Mouse (Mus musculus): ENCODE measurements around the gene Mpi. TPM values are rescaled to one million over a fixed set of nuclear protein-coding genes. Genes with fewer than 3 reads are reported as not detected.

Gene Mpi
- polyA plus RNA-seq, 1 experiment, result 102 TPM

DNA sequence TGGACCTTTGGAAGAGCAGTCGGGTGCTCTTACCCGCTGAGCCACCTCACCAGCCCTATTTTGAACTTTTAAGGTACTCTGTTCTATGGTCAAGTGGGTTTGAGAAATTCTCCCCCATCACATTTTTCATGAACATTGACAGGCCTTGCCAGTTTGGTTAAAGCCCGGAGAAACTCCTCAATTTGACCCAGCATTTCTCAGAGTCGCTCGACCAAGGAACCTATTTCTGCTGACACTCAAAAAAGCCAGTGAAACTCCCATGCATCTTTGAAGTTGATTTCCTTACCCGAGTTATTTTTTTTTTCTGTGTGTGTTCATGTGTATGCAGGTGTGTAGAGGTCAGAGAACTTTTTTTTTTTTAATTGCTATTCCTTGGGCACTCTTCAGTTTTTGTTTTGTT lies 12.0 kb upstream of the Mpi start:
- no peak overlapping the region for H3K27ac ChIP-seq (ENCODE audit: insufficient read depth, low read length)

DNA sequence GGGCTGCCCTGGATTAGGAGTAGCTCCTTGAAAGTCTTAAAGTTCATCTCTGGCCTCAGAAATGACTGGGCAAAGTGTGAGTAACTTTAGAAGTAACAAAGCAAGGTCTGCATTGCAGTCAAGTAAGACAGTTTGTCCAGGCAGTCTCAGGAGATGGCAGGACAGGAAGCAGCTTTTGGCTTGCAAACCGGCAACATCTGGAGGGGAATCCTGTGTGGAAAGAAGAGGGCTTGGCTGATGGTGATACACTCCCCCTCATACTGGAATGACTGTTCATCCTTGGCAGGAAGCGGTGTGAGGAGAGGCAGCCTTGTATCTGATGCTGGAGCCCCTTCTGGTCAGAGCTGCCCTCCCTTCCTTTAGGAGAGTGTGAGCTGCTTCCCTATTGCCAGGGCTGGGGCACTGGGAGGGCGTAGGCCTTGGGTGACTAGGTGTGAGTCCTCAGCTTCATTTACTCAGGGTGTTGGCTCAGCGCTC lies 10.4 kb upstream of the Mpi start:
- no peak for TF ChIP-seq POLR2A (IDR thresholded peaks at IDR 0.05; ENCODE audit: extremely low read depth, insufficient read depth, low read length)
- TF ChIP-seq CTCF (IDR thresholded peaks at IDR 0.05; ENCODE audit: extremely low read depth, insufficient read depth, low read length), result no peak
- Histone ChIP-seq H3K4me3 (ENCODE audit: insufficient read depth, low read length) (no peak overlapping the region), H3K27ac (ENCODE audit: insufficient read depth, low read length) (no peak overlapping the region), H3K4me1 (ENCODE audit: control insufficient read depth, insufficient read depth, low read length) (peaks cover 15% of the 10 kb centered on the region)

More for the DNA sequence above, 12.0 kb upstream of the Mpi start:
- TF ChIP-seq CTCF (IDR thresholded peaks at IDR 0.05; ENCODE audit: extremely low read depth, insufficient read depth, low read length), result no peak
- TF ChIP-seq POLR2A (IDR thresholded peaks at IDR 0.05; ENCODE audit: extremely low read depth, insufficient read depth, low read length), result no peak
- Histone ChIP-seq H3K4me1 (ENCODE audit: control insufficient read depth, insufficient read depth, low read length) (peaks cover 15% of the 10 kb centered on the region), H3K4me3 (ENCODE audit: insufficient read depth, low read length) (no peak overlapping the region)

DNA sequence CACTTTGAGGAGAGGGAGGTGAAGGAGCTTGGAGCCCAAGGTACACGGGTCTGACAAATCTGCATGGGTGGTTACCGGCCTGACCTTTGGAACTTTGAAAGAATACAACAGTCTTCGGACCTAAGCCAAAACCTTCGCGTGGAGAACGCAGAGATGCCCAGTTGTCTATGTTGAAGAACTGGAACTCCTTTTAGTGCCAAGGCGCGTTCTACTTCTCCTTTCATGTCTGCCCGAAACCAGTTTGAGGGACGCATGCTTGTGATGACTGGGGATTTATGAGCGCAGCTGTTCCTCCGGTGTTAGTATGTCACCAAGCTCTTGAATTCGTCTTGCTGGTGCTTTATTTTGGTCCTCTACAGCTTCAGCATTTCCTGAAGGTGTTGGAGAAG lies 9.1 kb upstream of the Mpi start:
- TF ChIP-seq POLR2A (IDR thresholded peaks at IDR 0.05; ENCODE audit: extremely low read depth, insufficient read depth, low read length) (no peak), CTCF (IDR thresholded peaks at IDR 0.05; ENCODE audit: extremely low read depth, insufficient read depth, low read length) (no peak)
- H3K27ac ChIP-seq (ENCODE audit: insufficient read depth, low read length), result no peak overlapping the region
- peak overlapping the region; percentile 59; the same call in 1 of the 2 replicates for H3K4me3 ChIP-seq (ENCODE audit: insufficient read depth, low read length)

DNA sequence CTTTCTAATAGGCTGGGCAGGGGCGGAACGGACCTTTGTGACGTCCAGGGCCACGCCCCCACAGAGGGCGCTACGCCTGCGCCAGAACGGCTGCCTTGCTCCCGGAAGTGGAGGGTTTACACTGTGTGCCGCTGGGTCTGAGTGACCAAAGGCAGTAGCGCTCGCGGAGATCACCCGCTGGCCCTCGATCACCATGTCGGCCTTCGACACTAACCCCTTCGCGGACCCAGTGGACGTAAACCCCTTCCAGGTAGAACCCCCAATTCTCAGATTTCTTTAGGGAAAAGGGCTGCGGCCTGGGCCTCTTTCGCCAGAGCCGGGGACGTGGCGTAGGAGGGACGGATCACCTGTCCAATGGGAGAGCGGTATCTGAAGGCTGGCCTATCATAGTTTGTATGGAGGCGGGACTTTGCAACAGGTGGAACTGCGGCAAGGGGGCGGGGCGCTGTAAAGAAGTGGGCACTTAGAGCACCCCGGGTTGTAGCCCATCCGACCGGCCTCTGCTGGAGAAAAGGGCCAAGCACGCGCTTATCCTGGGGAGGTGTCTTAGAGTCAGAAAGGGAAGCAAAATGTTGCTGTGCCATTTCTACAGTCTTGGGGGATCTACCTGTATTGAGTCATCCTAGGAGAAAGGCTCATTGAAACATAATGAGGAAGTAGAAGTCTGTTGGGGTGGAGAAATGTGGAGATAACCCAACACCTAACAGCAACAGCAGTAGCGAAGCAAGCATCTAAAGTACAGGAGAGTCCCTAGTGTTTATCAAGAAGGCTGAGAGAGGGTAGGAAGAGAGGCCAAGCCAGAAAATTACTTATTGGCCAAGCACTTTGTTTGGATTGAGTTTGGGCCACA lies 8.5 kb upstream of the Mpi start, which contains the start of gene Scamp2:
TSS of gene Scamp2 (plus strand) at position 83 of the 850 bp plus-strand sequence.
- peak within 1 kb of the TSS; percentile 59 for H3K4me3 ChIP-seq (ENCODE audit: insufficient read depth, low read length)
- peak within 1 kb of the TSS; percentile 69 for H3K27ac ChIP-seq (ENCODE audit: insufficient read depth, low read length)
- peaks cover 9% of the 10 kb centered on the region; the same call in 1 of the 2 replicates for H3K4me1 ChIP-seq (ENCODE audit: control insufficient read depth, insufficient read depth, low read length)
- TF ChIP-seq POLR2A (IDR thresholded peaks at IDR 0.05; ENCODE audit: extremely low read depth, insufficient read depth, low read length) (peak; percentile 86), CTCF (IDR thresholded peaks at IDR 0.05; ENCODE audit: extremely low read depth, insufficient read depth, low read length) (no peak)

More for the DNA sequence above, 9.1 kb upstream of the Mpi start:
- H3K4me1 ChIP-seq (ENCODE audit: control insufficient read depth, insufficient read depth, low read length), result peaks cover 13% of the 10 kb centered on the region; the same call in 1 of the 2 replicates

DNA sequence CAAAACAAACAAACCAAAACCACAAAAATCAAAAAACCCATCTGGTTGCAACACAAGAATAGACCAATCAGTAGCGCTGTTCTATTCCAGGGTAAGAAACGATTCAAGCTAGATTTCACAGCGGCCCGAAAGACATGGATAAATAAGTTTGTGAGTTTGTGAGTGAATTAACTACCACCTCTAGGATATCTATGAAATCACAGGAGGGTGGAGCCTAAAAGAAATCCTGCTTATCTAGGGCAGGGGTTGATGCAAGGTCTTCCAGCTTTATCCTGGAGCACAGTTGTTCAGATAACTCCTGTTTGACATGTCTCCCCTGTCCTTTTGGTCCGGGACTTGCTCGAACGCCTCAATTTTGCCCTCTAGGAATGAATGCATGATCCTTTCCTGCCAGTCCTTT lies 7.7 kb upstream of the Mpi start:
- TF ChIP-seq POLR2A (IDR thresholded peaks at IDR 0.05; ENCODE audit: extremely low read depth, insufficient read depth, low read length) (no peak), CTCF (IDR thresholded peaks at IDR 0.05; ENCODE audit: extremely low read depth, insufficient read depth, low read length) (no peak)
- H3K27ac ChIP-seq (ENCODE audit: insufficient read depth, low read length), result peak overlapping the region; percentile 63
- peaks cover 8% of the 10 kb centered on the region; the same call in 1 of the 2 replicates for H3K4me1 ChIP-seq (ENCODE audit: control insufficient read depth, insufficient read depth, low read length)
- H3K4me3 ChIP-seq (ENCODE audit: insufficient read depth, low read length), result peak overlapping the region; percentile 59

DNA sequence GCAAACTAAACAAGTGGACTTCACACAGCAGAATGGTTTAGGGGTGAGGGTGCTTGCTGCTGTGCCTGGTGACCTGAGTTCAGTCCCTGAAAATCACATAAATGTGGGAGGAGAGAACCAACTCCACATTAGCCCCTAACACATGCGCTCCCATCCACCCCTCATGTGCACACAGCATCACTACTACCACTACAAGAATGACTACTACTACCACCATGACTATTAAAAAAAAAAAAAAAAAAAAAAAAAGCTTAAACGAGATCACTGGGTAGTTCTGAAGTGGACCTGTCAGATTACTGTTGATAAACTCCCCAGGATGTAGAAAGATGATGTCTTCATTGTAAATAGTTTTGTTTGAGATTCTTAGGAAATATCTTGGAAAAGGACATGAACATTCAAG lies 7.0 kb upstream of the Mpi start:
- Histone ChIP-seq H3K27ac (ENCODE audit: insufficient read depth, low read length) (no peak overlapping the region), H3K4me1 (ENCODE audit: control insufficient read depth, insufficient read depth, low read length) (peaks cover 8% of the 10 kb centered on the region; the same call in 1 of the 2 replicates), H3K4me3 (ENCODE audit: insufficient read depth, low read length) (no peak overlapping the region)
- TF ChIP-seq POLR2A (IDR thresholded peaks at IDR 0.05; ENCODE audit: extremely low read depth, insufficient read depth, low read length) (no peak), CTCF (IDR thresholded peaks at IDR 0.05; ENCODE audit: extremely low read depth, insufficient read depth, low read length) (no peak)

DNA sequence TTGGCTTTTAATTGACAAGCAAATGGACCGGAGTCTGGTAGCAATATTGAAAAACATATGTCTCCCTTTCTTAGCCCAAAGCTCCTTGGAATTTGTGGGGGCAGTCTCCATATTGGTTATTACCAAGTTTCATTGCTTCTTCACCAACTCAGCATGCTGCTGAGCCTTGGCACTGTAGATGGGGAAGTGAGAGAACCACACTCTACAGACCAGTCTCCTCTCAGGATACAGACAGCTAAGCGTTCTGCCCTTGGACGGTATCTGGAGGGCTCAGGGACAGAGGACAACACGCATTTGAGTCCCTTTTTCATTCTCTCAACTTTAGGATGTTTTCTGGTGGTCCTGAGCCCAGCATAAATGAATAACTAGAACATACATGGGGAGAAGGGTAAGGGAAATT lies 6.1 kb upstream of the Mpi start:
- TF ChIP-seq POLR2A (IDR thresholded peaks at IDR 0.05; ENCODE audit: extremely low read depth, insufficient read depth, low read length) (no peak), CTCF (IDR thresholded peaks at IDR 0.05; ENCODE audit: extremely low read depth, insufficient read depth, low read length) (no peak)
- Histone ChIP-seq H3K4me3 (ENCODE audit: insufficient read depth, low read length) (no peak overlapping the region), H3K4me1 (ENCODE audit: control insufficient read depth, insufficient read depth, low read length) (peaks cover 7% of the 10 kb centered on the region; the same call in 1 of the 2 replicates), H3K27ac (ENCODE audit: insufficient read depth, low read length) (0 out of 2 replicates have a peak overlapping the region, but pooled peaks have one; percentile 3)

DNA sequence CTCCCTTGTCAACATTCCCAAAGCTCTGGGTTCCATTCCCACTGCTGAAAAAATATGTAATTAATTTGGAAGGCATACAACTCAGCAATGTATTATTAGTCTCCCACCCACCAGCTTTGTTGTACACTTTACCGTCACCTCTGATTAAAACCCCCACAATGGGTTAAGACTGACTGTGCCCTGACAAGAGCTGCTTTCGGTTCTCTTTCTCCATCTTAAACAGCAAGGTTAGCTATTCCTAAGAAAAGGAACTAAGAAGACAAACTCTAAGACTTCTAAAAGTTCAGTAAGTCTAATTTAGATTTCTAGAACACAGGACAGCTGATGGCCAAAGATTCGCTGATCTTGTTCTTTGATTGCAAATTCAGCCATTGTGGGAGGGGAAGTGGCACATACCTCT lies 4.7 kb upstream of the Mpi start:
- Histone ChIP-seq H3K27ac (ENCODE audit: insufficient read depth, low read length) (no peak overlapping the region), H3K4me1 (ENCODE audit: control insufficient read depth, insufficient read depth, low read length) (peaks cover 6% of the 10 kb centered on the region; the same call in 1 of the 2 replicates)
- TF ChIP-seq POLR2A (IDR thresholded peaks at IDR 0.05; ENCODE audit: extremely low read depth, insufficient read depth, low read length), result no peak
- TF ChIP-seq CTCF (IDR thresholded peaks at IDR 0.05; ENCODE audit: extremely low read depth, insufficient read depth, low read length), result no peak

DNA sequence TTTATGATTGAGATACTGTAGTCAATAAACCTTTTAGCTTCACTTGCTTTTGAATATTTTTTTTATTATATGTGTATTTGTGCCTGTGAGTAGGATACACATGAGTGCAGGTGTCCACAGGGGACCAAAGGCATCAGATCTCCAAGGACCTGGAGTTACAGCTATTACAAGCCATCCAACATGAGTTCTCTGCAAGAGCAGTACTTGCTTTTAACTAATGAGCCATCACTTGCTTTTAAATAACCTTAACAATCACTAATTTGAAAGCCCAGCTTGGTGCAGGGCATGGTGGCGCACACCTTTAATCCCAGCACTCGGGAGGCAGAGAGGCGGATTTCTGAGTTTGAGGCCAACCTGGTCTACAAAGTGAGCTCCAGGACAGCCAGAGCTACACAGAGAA lies 2.2 kb upstream of the Mpi start:
- H3K4me3 ChIP-seq (ENCODE audit: insufficient read depth, low read length), result no peak overlapping the region
- H3K27ac ChIP-seq (ENCODE audit: insufficient read depth, low read length), result no peak overlapping the region
- peaks cover 3% of the 10 kb centered on the region; the same call in 1 of the 2 replicates for H3K4me1 ChIP-seq (ENCODE audit: control insufficient read depth, insufficient read depth, low read length)
- TF ChIP-seq CTCF (IDR thresholded peaks at IDR 0.05; ENCODE audit: extremely low read depth, insufficient read depth, low read length) (no peak), POLR2A (IDR thresholded peaks at IDR 0.05; ENCODE audit: extremely low read depth, insufficient read depth, low read length) (no peak)

More for the DNA sequence above, 4.7 kb upstream of the Mpi start:
- no peak overlapping the region for H3K4me3 ChIP-seq (ENCODE audit: insufficient read depth, low read length)

Measured in cortical plate, adult 2 months (tissue).